Mouse (Mus musculus): ENCODE results near the gene Hoxd3. TPM values are rescaled to one million over a fixed set of nuclear protein-coding genes. Genes with fewer than 3 reads are reported as not detected.

Hoxd3 gene
- polyA plus RNA-seq, 1 experiment from 2014 or later: 0.08 TPM

- no peak overlapping the region for H3K9ac ChIP-seq (ENCODE audit: low read length)
- H3K9me3 ChIP-seq (ENCODE audit: control insufficient read depth, low read length): no peaks in the 10 kb centered on the region
- H3K4me1 ChIP-seq (replicated peaks; ENCODE audit: control insufficient read depth, insufficient read depth, low read length): peaks cover 3% of the 10 kb centered on the region; the same call in 1 of the 2 replicates
- 3% methylated on average over 16 of the region's 16 CpGs for WGBS
- H3K27me3 ChIP-seq (ENCODE audit: control insufficient read depth, insufficient read depth, low read length): peaks cover 97% of the 10 kb centered on the region
- DNase-seq (ENCODE audit: low spot score) (peak; percentile 70), ATAC-seq (replicated peaks; ENCODE audit: low FRiP score) (no peak)
- H3K4me2 ChIP-seq (ENCODE audit: low read depth, low read length, severe bottlenecking): no peak overlapping the region
- H3K4me3 ChIP-seq (ENCODE audit: low read depth, low read length): no peak overlapping the region
- H3K36me3 ChIP-seq (ENCODE audit: control insufficient read depth, insufficient read depth, low read length): no peaks in the 10 kb centered on the region
- H3K27ac ChIP-seq (ENCODE audit: low read depth, low read length): no peak overlapping the region
Observed at GRCm38 (mm10) chr2:74694066-74694465, 17.7 kb upstream of the Hoxd3 start.

GRCm38 (mm10) chr2:74695383-74695782, 16.3 kb upstream of the Hoxd3 start:
- Histone ChIP-seq H3K27me3 (ENCODE audit: control insufficient read depth, insufficient read depth, low read length) (peaks cover 99% of the 10 kb centered on the region), H3K4me3 (ENCODE audit: low read depth, low read length) (no peak overlapping the region), H3K4me1 (replicated peaks; ENCODE audit: control insufficient read depth, insufficient read depth, low read length) (peaks cover 3% of the 10 kb centered on the region; the same call in 1 of the 2 replicates), H3K27ac (ENCODE audit: low read depth, low read length) (no peak overlapping the region), H3K9ac (ENCODE audit: low read length) (no peak overlapping the region), H3K36me3 (ENCODE audit: control insufficient read depth, insufficient read depth, low read length) (no peaks in the 10 kb centered on the region), H3K4me2 (ENCODE audit: low read depth, low read length, severe bottlenecking) (no peak overlapping the region), H3K9me3 (ENCODE audit: control insufficient read depth, low read length) (no peaks in the 10 kb centered on the region)
- WGBS: 0% methylated on average over 1 of the region's 1 CpGs
- DNase-seq (ENCODE audit: low spot score): no peak
- no peak for ATAC-seq (replicated peaks; ENCODE audit: low FRiP score)

GRCm38 (mm10) chr2:74695813-74696430, 15.8 kb upstream of the Hoxd3 start:
- no peaks in the 10 kb centered on the region for H3K9me3 ChIP-seq (ENCODE audit: control insufficient read depth, low read length)
- peak; percentile 50 for DNase-seq (ENCODE audit: low spot score)
- no peak overlapping the region for H3K4me2 ChIP-seq (ENCODE audit: low read depth, low read length, severe bottlenecking)
- H3K9ac ChIP-seq (ENCODE audit: low read length): no peak overlapping the region
- ATAC-seq (replicated peaks; ENCODE audit: low FRiP score): no peak
- H3K36me3 ChIP-seq (ENCODE audit: control insufficient read depth, insufficient read depth, low read length): no peaks in the 10 kb centered on the region
- no peak overlapping the region for H3K27ac ChIP-seq (ENCODE audit: low read depth, low read length)
- no peak overlapping the region for H3K4me3 ChIP-seq (ENCODE audit: low read depth, low read length)
- 3% methylated on average over 7 of the region's 7 CpGs for WGBS
- H3K4me1 ChIP-seq (replicated peaks; ENCODE audit: control insufficient read depth, insufficient read depth, low read length): peaks cover 3% of the 10 kb centered on the region; the same call in 1 of the 2 replicates
- H3K27me3 ChIP-seq (ENCODE audit: control insufficient read depth, insufficient read depth, low read length): peaks cover 100% of the 10 kb centered on the region

- Histone ChIP-seq H3K4me2 (ENCODE audit: low read depth, low read length, severe bottlenecking) (no peak overlapping the region), H3K9ac (ENCODE audit: low read length) (no peak overlapping the region), H3K36me3 (ENCODE audit: control insufficient read depth, insufficient read depth, low read length) (no peaks in the 10 kb centered on the region), H3K9me3 (ENCODE audit: control insufficient read depth, low read length) (no peaks in the 10 kb centered on the region), H3K27me3 (ENCODE audit: control insufficient read depth, insufficient read depth, low read length) (peaks cover 100% of the 10 kb centered on the region), H3K4me3 (ENCODE audit: low read depth, low read length) (no peak overlapping the region), H3K27ac (ENCODE audit: low read depth, low read length) (no peak overlapping the region), H3K4me1 (replicated peaks; ENCODE audit: control insufficient read depth, insufficient read depth, low read length) (peaks cover 3% of the 10 kb centered on the region; the same call in 1 of the 2 replicates)
- DNase-seq (ENCODE audit: low spot score): peak; percentile 62
- ATAC-seq (replicated peaks; ENCODE audit: low FRiP score): no peak
- WGBS: under 1% methylated on average over 34 of the region's 34 CpGs
Observed at GRCm38 (mm10) chr2:74696442-74697335, 15.0 kb upstream of the Hoxd3 start.

- H3K9ac ChIP-seq (ENCODE audit: low read length): no peak within 1 kb of the TSS
- under 1% methylated on average over 41 of the region's 43 CpGs for WGBS
- no peaks in the 10 kb centered on the region for H3K9me3 ChIP-seq (ENCODE audit: control insufficient read depth, low read length)
- H3K27ac ChIP-seq (ENCODE audit: low read depth, low read length): no peak within 1 kb of the TSS
- peaks cover 3% of the 10 kb centered on the region; the same call in 1 of the 2 replicates for H3K4me1 ChIP-seq (replicated peaks; ENCODE audit: control insufficient read depth, insufficient read depth, low read length)
- H3K4me2 ChIP-seq (ENCODE audit: low read depth, low read length, severe bottlenecking): peak within 1 kb of the TSS; percentile 55
- peak; percentile 53; the same call in 1 of the 2 replicates for ATAC-seq (replicated peaks; ENCODE audit: low FRiP score)
- H3K36me3 ChIP-seq (ENCODE audit: control insufficient read depth, insufficient read depth, low read length): no peaks in the 10 kb centered on the region
- H3K4me3 ChIP-seq (ENCODE audit: low read depth, low read length): peak within 1 kb of the TSS; percentile 28
- H3K27me3 ChIP-seq (ENCODE audit: control insufficient read depth, insufficient read depth, low read length): peaks cover 98% of the 10 kb centered on the region
- DNase-seq (ENCODE audit: low spot score): peak; percentile 81
Observed at GRCm38 (mm10) chr2:74697567-74698121, 14.1 kb upstream of the Hoxd3 start, which contains the start of gene Hoxd9. Hoxd9 (plus strand) TSS chr2:74697727.

- Histone ChIP-seq H3K36me3 (ENCODE audit: control insufficient read depth, insufficient read depth, low read length) (no peaks in the 10 kb centered on the region), H3K9ac (ENCODE audit: low read length) (no peak overlapping the region), H3K9me3 (ENCODE audit: control insufficient read depth, low read length) (no peaks in the 10 kb centered on the region), H3K4me2 (ENCODE audit: low read depth, low read length, severe bottlenecking) (peak overlapping the region; percentile 55), H3K27ac (ENCODE audit: low read depth, low read length) (no peak overlapping the region), H3K27me3 (ENCODE audit: control insufficient read depth, insufficient read depth, low read length) (peaks cover 97% of the 10 kb centered on the region), H3K4me3 (ENCODE audit: low read depth, low read length) (peak overlapping the region; percentile 28), H3K4me1 (replicated peaks; ENCODE audit: control insufficient read depth, insufficient read depth, low read length) (peaks cover 3% of the 10 kb centered on the region; the same call in 1 of the 2 replicates)
- ATAC-seq (replicated peaks; ENCODE audit: low FRiP score) (0 out of 2 replicates have a peak, but pooled peaks have one; percentile 36), DNase-seq (ENCODE audit: low spot score) (peak; percentile 71)
- under 1% methylated on average over 85 of the region's 86 CpGs for WGBS
Observed at GRCm38 (mm10) chr2:74698201-74699052, 13.3 kb upstream of the Hoxd3 start.

GRCm38 (mm10) chr2:74699053-74699430, 12.7 kb upstream of the Hoxd3 start:
- no peak overlapping the region for H3K4me2 ChIP-seq (ENCODE audit: low read depth, low read length, severe bottlenecking)
- H3K27ac ChIP-seq (ENCODE audit: low read depth, low read length): no peak overlapping the region
- DNase-seq (ENCODE audit: low spot score) (peak; percentile 60), ATAC-seq (replicated peaks; ENCODE audit: low FRiP score) (no peak)
- peaks cover 3% of the 10 kb centered on the region; the same call in 1 of the 2 replicates for H3K4me1 ChIP-seq (replicated peaks; ENCODE audit: control insufficient read depth, insufficient read depth, low read length)
- no peak overlapping the region for H3K9ac ChIP-seq (ENCODE audit: low read length)
- WGBS: under 1% methylated on average over 17 of the region's 17 CpGs
- peaks cover 97% of the 10 kb centered on the region for H3K27me3 ChIP-seq (ENCODE audit: control insufficient read depth, insufficient read depth, low read length)
- H3K36me3 ChIP-seq (ENCODE audit: control insufficient read depth, insufficient read depth, low read length): no peaks in the 10 kb centered on the region
- H3K4me3 ChIP-seq (ENCODE audit: low read depth, low read length): no peak overlapping the region
- no peaks in the 10 kb centered on the region for H3K9me3 ChIP-seq (ENCODE audit: control insufficient read depth, low read length)

Data from forebrain, embryonic 11.5 days (tissue).